21 mouse cellular contexts compared by ENCODE assay signal in the genomic region with DNA sequence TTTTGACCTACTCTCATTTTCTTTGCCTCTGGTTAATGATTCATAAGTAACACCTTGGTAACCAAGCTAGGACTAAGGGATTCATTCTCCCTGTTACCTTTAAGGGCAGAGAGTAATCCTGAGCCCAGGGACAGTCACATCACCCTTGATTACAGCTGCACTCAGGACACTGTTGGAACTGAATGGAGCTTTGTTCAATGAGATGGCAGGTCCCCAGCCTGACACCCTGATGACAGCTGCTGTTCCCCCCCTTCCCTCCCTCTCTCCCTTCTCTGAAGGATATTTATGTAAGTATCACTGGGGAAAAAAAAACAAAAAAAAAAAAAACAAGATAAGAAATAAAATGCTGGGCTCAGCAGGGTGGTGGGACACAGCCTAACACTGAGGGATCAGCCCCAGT. TPM values are rescaled to one million over a fixed set of nuclear protein-coding genes. Genes with fewer than 3 reads are reported as not detected.
A peak's percentile ranks its signal among the peaks of the same experiment; 100 is the strongest.
DNase-seq lines count a peak whose midpoint lies in the region; ATAC-seq and TF ChIP-seq lines count a peak whose summit lies in the region.
"Had no signal": no experiment of that assay in that cellular context is flagged by ENCODE, and none has a peak within 500 bp of the region (broad histone marks: within the 10 kb centered on the region; RNA-seq: fewer than 3 reads in every experiment).

No protein-coding gene starts in this region.

- TF ChIP-seq POLR2A in liver, adult 2 months (IDR thresholded peaks at IDR 0.05; ENCODE audit: extremely low read depth, insufficient read depth, low read length): no peak
- TF ChIP-seq POLR2A in myocyte (IDR thresholded peaks at IDR 0.05; ENCODE audit: insufficient read length, low read depth): no peak

- no peaks in the 10 kb centered on the region for H3K79me2 ChIP-seq in liver, adult 2 months (ENCODE audit: control insufficient read depth, insufficient read depth, low read length)
- no peaks in the 10 kb centered on the region for H3K79me2 ChIP-seq in myocyte (ENCODE audit: control insufficient read depth, insufficient read depth)

- H3K4me2 ChIP-seq in forebrain, postnatal 0 days (ENCODE audit: low read depth): no peak overlapping the region
- no peak overlapping the region for H3K4me2 ChIP-seq in forebrain, embryonic 16.5 days (ENCODE audit: low read length)
- H3K4me2 ChIP-seq in liver, postnatal 0 days (ENCODE audit: low read depth, low read length): no peak overlapping the region
- no peak overlapping the region for H3K4me2 ChIP-seq in myocyte (ENCODE audit: low read depth)
- H3K4me2 ChIP-seq: embryonic facial prominence, embryonic 12.5 days; forebrain, embryonic 13.5 days had no signal

- no peaks in the 10 kb centered on the region for H3K36me3 ChIP-seq in forebrain, postnatal 0 days (ENCODE audit: insufficient read depth)
- H3K36me3 ChIP-seq in forebrain, embryonic 16.5 days (ENCODE audit: control insufficient read depth, insufficient read depth): no peaks in the 10 kb centered on the region
- H3K36me3 ChIP-seq in liver, adult 2 months (ENCODE audit: control insufficient read depth, insufficient read depth, low read length): no peaks in the 10 kb centered on the region
- H3K36me3 ChIP-seq in liver, postnatal 0 days (replicated peaks; ENCODE audit: insufficient read depth, low read length): no peaks in the 10 kb centered on the region
- no peaks in the 10 kb centered on the region for H3K36me3 ChIP-seq in myocyte (ENCODE audit: control insufficient read depth, insufficient read depth)
- H3K36me3 ChIP-seq: embryonic facial prominence, embryonic 10.5 days; embryonic facial prominence, embryonic 12.5 days had no signal

- no peak for TF ChIP-seq CTCF in forebrain, postnatal 0 days (IDR thresholded peaks at IDR 0.05; ENCODE audit: low read depth)
- no peak for TF ChIP-seq CTCF in liver, adult 2 months (IDR thresholded peaks at IDR 0.05; ENCODE audit: low read depth, low read length)
- TF ChIP-seq CTCF in liver, postnatal 0 days (IDR thresholded peaks at IDR 0.05; ENCODE audit: low read depth): no peak

- ATAC-seq in forebrain, postnatal 0 days: peak; percentile 59
- no peak; the same call in 1 of the 2 replicates for ATAC-seq in forebrain, embryonic 16.5 days
- no peak for ATAC-seq in liver, postnatal 0 days
- ATAC-seq: forebrain, embryonic 13.5 days had no signal

- H3K9me3 ChIP-seq in forebrain, postnatal 0 days (ENCODE audit: low read length): no peaks in the 10 kb centered on the region
- no peaks in the 10 kb centered on the region for H3K9me3 ChIP-seq in forebrain, embryonic 16.5 days (ENCODE audit: control insufficient read depth, low read length)
- H3K9me3 ChIP-seq in liver, postnatal 0 days (ENCODE audit: low read length): no peaks in the 10 kb centered on the region
- H3K9me3 ChIP-seq: embryonic facial prominence, embryonic 10.5 days; embryonic facial prominence, embryonic 12.5 days; forebrain, embryonic 13.5 days had no signal

- no peak overlapping the region for H3K4me3 ChIP-seq in forebrain, postnatal 0 days (ENCODE audit: low read depth, low read length)
- H3K4me3 ChIP-seq in forebrain, embryonic 16.5 days (replicated peaks; ENCODE audit: low read length): no peak overlapping the region
- H3K4me3 ChIP-seq in liver, adult 2 months (ENCODE audit: insufficient read depth, low read depth, low read length): no peak overlapping the region
- no peak overlapping the region for H3K4me3 ChIP-seq in liver, postnatal 0 days (ENCODE audit: low read depth, low read length)
- no peak overlapping the region for H3K4me3 ChIP-seq in myocyte
- H3K4me3 ChIP-seq: embryonic facial prominence, embryonic 10.5 days; embryonic facial prominence, embryonic 12.5 days; forebrain, embryonic 13.5 days had no signal

- H3K9ac ChIP-seq in forebrain, postnatal 0 days: no peak overlapping the region
- no peak overlapping the region for H3K9ac ChIP-seq in forebrain, embryonic 16.5 days (replicated peaks; ENCODE audit: low read depth, low read length)
- no peak overlapping the region for H3K9ac ChIP-seq in liver, adult 2 months (ENCODE audit: low read depth, low read length)
- H3K9ac ChIP-seq in liver, postnatal 0 days (replicated peaks): no peak overlapping the region
- H3K9ac ChIP-seq: embryonic facial prominence, embryonic 12.5 days; forebrain, embryonic 13.5 days had no signal

- no peak for DNase-seq in forebrain, postnatal 0 days
- DNase-seq in liver, adult 2 months (ENCODE audit: extremely low read depth, low read depth, low spot score): peak; percentile 14
- no peak for DNase-seq in liver, postnatal 0 days
- DNase-seq in retina, postnatal 1 day: peak; percentile 43
- DNase-seq in retina, embryonic 14.5 days (ENCODE audit: low spot score): no peak
- no peak for DNase-seq in gastrocnemius, adult 18-20 months (ENCODE audit: low spot score)
- DNase-seq: adrenal gland, adult 2 months; adrenal gland, postnatal 10 days; adrenal gland, postnatal 25 days; cerebellum, adult 11-12 months; cerebellum, adult 2 months; cerebellum, adult 9-10 months; cerebellum, postnatal 25 days had no signal

- no peak for TF ChIP-seq EP300 in liver, postnatal 0 days (IDR thresholded peaks at IDR 0.05; ENCODE audit: low read depth)

- H3K27ac ChIP-seq in forebrain, postnatal 0 days (ENCODE audit: low read depth, low read length): no peak overlapping the region
- H3K27ac ChIP-seq in forebrain, embryonic 16.5 days (ENCODE audit: low read length): no peak overlapping the region
- no peak overlapping the region for H3K27ac ChIP-seq in liver, adult 2 months (replicated peaks; ENCODE audit: insufficient read depth, low read depth, low read length)
- no peak overlapping the region for H3K27ac ChIP-seq in liver, postnatal 0 days (ENCODE audit: low read depth)
- H3K27ac ChIP-seq: embryonic facial prominence, embryonic 10.5 days; embryonic facial prominence, embryonic 12.5 days; forebrain, embryonic 13.5 days had no signal

- no peak overlapping the region for H3ac ChIP-seq in myocyte (ENCODE audit: control insufficient read depth, insufficient read length)

- peaks cover 5% of the 10 kb centered on the region; the same call in 1 of the 2 replicates for H3K4me1 ChIP-seq in forebrain, postnatal 0 days (ENCODE audit: insufficient read depth)
- H3K4me1 ChIP-seq in forebrain, embryonic 16.5 days (replicated peaks; ENCODE audit: control insufficient read depth, insufficient read depth, low read length): peaks cover 11% of the 10 kb centered on the region
- 0 out of 2 replicates have a peak, but pooled peaks cover 2% of the 10 kb centered on the region for H3K4me1 ChIP-seq in liver, adult 2 months (ENCODE audit: control insufficient read depth, insufficient read depth, low read length)
- no peaks in the 10 kb centered on the region for H3K4me1 ChIP-seq in liver, postnatal 0 days (ENCODE audit: insufficient read depth)
- H3K4me1 ChIP-seq: embryonic facial prominence, embryonic 10.5 days; embryonic facial prominence, embryonic 12.5 days; forebrain, embryonic 13.5 days had no signal

- H3K27me3 ChIP-seq in forebrain, postnatal 0 days (ENCODE audit: insufficient read depth, low read length): no peaks in the 10 kb centered on the region
- H3K27me3 ChIP-seq in forebrain, embryonic 16.5 days (replicated peaks; ENCODE audit: control insufficient read depth, insufficient read depth, low read length): no peaks in the 10 kb centered on the region
- H3K27me3 ChIP-seq in liver, adult 2 months (ENCODE audit: control insufficient read depth, insufficient read depth, low read length): no peaks in the 10 kb centered on the region
- no peaks in the 10 kb centered on the region for H3K27me3 ChIP-seq in liver, postnatal 0 days (ENCODE audit: insufficient read depth, low read length)
- H3K27me3 ChIP-seq in myocyte (ENCODE audit: control insufficient read depth, insufficient read depth, insufficient read length): peaks cover 26% of the 10 kb centered on the region
- H3K27me3 ChIP-seq: embryonic facial prominence, embryonic 12.5 days; forebrain, embryonic 13.5 days had no signal

TF ChIP-seq in myocyte, 11 proteins besides CTCF, POLR2A, EP300 and RAD21:
- TF ChIP-seq MAX (IDR thresholded peaks at IDR 0.05; ENCODE audit: low read depth) (no peak), TCF12 (IDR thresholded peaks at IDR 0.05; ENCODE audit: insufficient read depth, poor library complexity, severe bottlenecking) (peak; percentile 2), MYOD1 (IDR thresholded peaks at IDR 0.05; ENCODE audit: control insufficient read depth in 1 of 3, insufficient read length in 2 of 3, low read depth in 2 of 3) (peak in 2 of 3 experiments; percentile 48 to 55), SRF (IDR thresholded peaks at IDR 0.05; ENCODE audit: control insufficient read depth, insufficient read length, low read depth) (no peak), MYOG (IDR thresholded peaks at IDR 0.05; ENCODE audit: control insufficient read depth in 1 of 3, insufficient read depth in 1 of 3, insufficient read length in 2 of 3, low read depth in 2 of 3) (peak in 1 of 3 experiments; percentile 36)

RNA-seq across cellular contexts. Expression of gene Gjd2, which starts 16.5 kb away (rescaled TPM):
- total RNA-seq in forebrain, postnatal 0 days (2014; rRNA removed): 26.4 and 37.7 TPM in 2 replicates
- polyA plus RNA-seq in forebrain, postnatal 0 days (2015; fragmentation: Nextera tagmentation; extraction: Ambion mirVana): 4.2 and 6.6 TPM in 2 replicates
- 2.7 and 6.6 TPM in 2 replicates for polyA plus RNA-seq in forebrain, embryonic 16.5 days (2015; fragmentation: Nextera tagmentation; extraction: Ambion mirVana)
- total RNA-seq in liver, adult 2 months (2014; rRNA removed): not detected in 2 replicates
- not detected in 2 replicates for polyA plus RNA-seq in liver, adult 2 months (2012; rRNA removed)
- polyA plus RNA-seq in liver, postnatal 0 days (2015; fragmentation: Nextera tagmentation; extraction: Ambion mirVana): not detected in 2 replicates
- polyA plus RNA-seq in myocyte (2012; fragmentation: generic; extraction: Trizol): not detected
- total RNA-seq in gastrocnemius, adult 18-20 months (2021): not detected
- total RNA-seq: ES-E14, MEL had no signal
- polyA plus RNA-seq: C2C12 had no signal

RNA-seq across cellular contexts. Expression of gene Actc1, which starts 56.4 kb away (rescaled TPM):
- total RNA-seq in forebrain, postnatal 0 days (2014; rRNA removed): 0.46 and 1.4 TPM in 2 replicates
- 0.17 and 0.19 TPM in 2 replicates for polyA plus RNA-seq in forebrain, postnatal 0 days (2015; fragmentation: Nextera tagmentation; extraction: Ambion mirVana)
- polyA plus RNA-seq in forebrain, embryonic 16.5 days (2015; fragmentation: Nextera tagmentation; extraction: Ambion mirVana): 0.56 and 2.6 TPM in 2 replicates
- 0.09 TPM in 1 of 2 replicates, not detected in the other for total RNA-seq in liver, adult 2 months (2014; rRNA removed)
- polyA plus RNA-seq in liver, adult 2 months (2012; rRNA removed): 0.09 and 0.25 TPM in 2 replicates
- 1.1 and 12.1 TPM in 2 replicates for polyA plus RNA-seq in liver, postnatal 0 days (2015; fragmentation: Nextera tagmentation; extraction: Ambion mirVana)
- polyA plus RNA-seq in myocyte (2012; fragmentation: generic; extraction: Trizol): 2,846 TPM
- 10 to 100 TPM; 41.9 to 84.4 TPM for total RNA-seq in gastrocnemius, adult 18-20 months (2021)
- total RNA-seq: adrenal gland, adult 2 months; adrenal gland, postnatal 25 days; MEL had no signal
- polyA plus RNA-seq: cerebellum, adult 2 months had no signal

Comparison
In these comparisons a context has a peak if more than half of its experiments do, and no peak if none do; other contexts are left out.
1. DNase-seq: peak in liver, adult 2 months (single experiment) and retina, postnatal 1 day (single experiment); none in forebrain, postnatal 0 days (single experiment), liver, postnatal 0 days (single experiment), retina, embryonic 14.5 days (single experiment) and gastrocnemius, adult 18-20 months (single experiment).
2. RNA of gene Actc1, which starts 56.4 kb away (polyA plus RNA-seq): 2,846 TPM in myocyte (single experiment); 1.1 to 12.1 TPM in liver, postnatal 0 days, 0.56 to 2.6 TPM in forebrain, embryonic 16.5 days, 0.17 to 0.19 TPM in forebrain, postnatal 0 days and 0.09 to 0.25 TPM in liver, adult 2 months; every median in the first group is over 100 times any median in the second.